Mouse (Mus musculus) liver, embryonic 11.5 days (tissue): ENCODE results near the gene Elp5. TPM values are rescaled to one million over a fixed set of nuclear protein-coding genes. Genes with fewer than 3 reads are reported as not detected.

Experiments used
- ATAC-seq: fragments of 200-750 bp; cut with Nextera tagmentation; replicated peaks from 2 replicates; pipeline ENCODE4 v1.8.0; 2017; ENCODE audit warnings: moderate number of reproducible peaks, mild to moderate bottlenecking, moderate TSS enrichment, moderate library complexity; ENCODE audit not compliant: low FRiP score
- DNase-seq: peaks from one replicate; pipeline ENCODE4 v3.0.0-alpha.2; 2017; ENCODE audit warnings: low spot score
- H3K27ac ChIP-seq: fragments of 300-500 bp; sonication (generic); 2 replicates; pipeline ENCODE4 v1.5.1; 2014; ENCODE audit warnings: mild to moderate bottlenecking, low read depth, low read length, control low read depth
- H3K27me3 ChIP-seq: fragments of 300-500 bp; sonication (generic); replicated peaks from 2 replicates; pipeline ENCODE4 v1.6.1; 2014; ENCODE audit warnings: low read length, mixed read lengths; ENCODE audit not compliant: control insufficient read depth, insufficient read depth
- H3K36me3 ChIP-seq: fragments of 300-500 bp; sonication (generic); 2 replicates; pipeline ENCODE4 v1.6.1; 2014; ENCODE audit warnings: mild to moderate bottlenecking, low read length, moderate library complexity, mixed read lengths; ENCODE audit not compliant: control insufficient read depth, insufficient read depth
- H3K4me1 ChIP-seq: fragments of 300-500 bp; sonication (generic); replicated peaks from 2 replicates; pipeline ENCODE4 v1.6.1; 2014; ENCODE audit warnings: low read length, mixed read lengths; ENCODE audit not compliant: control insufficient read depth, insufficient read depth
- H3K4me2 ChIP-seq: fragments of 300-500 bp; sonication (generic); 2 replicates; pipeline ENCODE4 v1.6.1; 2014; ENCODE audit warnings: mild to moderate bottlenecking, control low read depth, moderate library complexity
- H3K4me3 ChIP-seq: fragments of 300-500 bp; sonication (generic); 2 replicates; pipeline ENCODE4 v1.5.1; 2014; ENCODE audit warnings: low read depth, low read length, control low read depth
- H3K9ac ChIP-seq: fragments of 300-500 bp; sonication (generic); 2 replicates; pipeline ENCODE4 v1.6.1; 2014; ENCODE audit warnings: low read depth, low read length, control low read depth
- H3K9me3 ChIP-seq: fragments of 300-500 bp; sonication (generic); 2 replicates; pipeline ENCODE4 v1.6.1; 2016; ENCODE audit warnings: low read length, inconsistent platforms, mixed read lengths; ENCODE audit not compliant: control insufficient read depth
- WGBS: fragments of 180-500 bp; shearing (Covaris S2); extraction: QIAGEN DNeasy Blood & Tissue Kit; methylation state at CpG from one replicate; pipeline ENCODE4 v1.1.7; 2014; 5-methylcytosine and 5-hydroxymethylcytosine counted together
- polyA plus RNA-seq: library from polyadenylated mRNA; unstranded; fragments of >200 nt; fragmentation: Nextera tagmentation; extraction: Ambion mirVana; gene quantifications from 2 replicates; pipeline ENCODE4 v1.2.1, GENCODE M21; 2014

Elp5 gene
- polyA plus RNA-seq, 1 experiment from 2014 or later, result 131 TPM

DNA sequence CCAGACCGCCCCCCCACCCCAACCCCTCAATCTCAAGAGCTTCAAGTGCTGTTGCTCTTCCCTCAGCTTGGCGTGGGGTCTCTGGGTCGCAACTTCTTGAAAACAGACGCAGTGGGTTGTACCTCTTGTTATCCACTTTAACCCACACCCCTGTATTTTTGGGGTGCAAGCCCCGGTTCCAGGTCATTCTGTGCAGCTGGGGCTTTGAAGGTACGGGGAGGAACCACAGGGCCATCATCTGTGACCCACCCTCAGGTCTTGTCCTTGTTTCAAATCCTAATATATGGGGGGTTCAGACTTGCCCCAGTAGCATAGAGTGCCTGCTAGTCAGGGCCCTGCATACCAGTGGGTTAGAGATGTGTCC lies 41.8 kb upstream of the Elp5 start:
- Histone ChIP-seq H3K27ac (0 out of 2 replicates have a peak overlapping the region, but pooled peaks have one; percentile 16), H3K27me3 (no peaks in the 10 kb centered on the region; the same call in 1 of the 2 replicates), H3K9ac (no peak overlapping the region), H3K36me3 (no peaks in the 10 kb centered on the region), H3K4me1 (peaks cover 59% of the 10 kb centered on the region), H3K4me3 (peak overlapping the region; percentile 40), H3K9me3 (no peaks in the 10 kb centered on the region), H3K4me2 (peak overlapping the region; percentile 57)
- WGBS, result 17% methylated on average over 6 of the region's 6 CpGs
- DNase-seq (no peak), ATAC-seq (no peak)

DNA sequence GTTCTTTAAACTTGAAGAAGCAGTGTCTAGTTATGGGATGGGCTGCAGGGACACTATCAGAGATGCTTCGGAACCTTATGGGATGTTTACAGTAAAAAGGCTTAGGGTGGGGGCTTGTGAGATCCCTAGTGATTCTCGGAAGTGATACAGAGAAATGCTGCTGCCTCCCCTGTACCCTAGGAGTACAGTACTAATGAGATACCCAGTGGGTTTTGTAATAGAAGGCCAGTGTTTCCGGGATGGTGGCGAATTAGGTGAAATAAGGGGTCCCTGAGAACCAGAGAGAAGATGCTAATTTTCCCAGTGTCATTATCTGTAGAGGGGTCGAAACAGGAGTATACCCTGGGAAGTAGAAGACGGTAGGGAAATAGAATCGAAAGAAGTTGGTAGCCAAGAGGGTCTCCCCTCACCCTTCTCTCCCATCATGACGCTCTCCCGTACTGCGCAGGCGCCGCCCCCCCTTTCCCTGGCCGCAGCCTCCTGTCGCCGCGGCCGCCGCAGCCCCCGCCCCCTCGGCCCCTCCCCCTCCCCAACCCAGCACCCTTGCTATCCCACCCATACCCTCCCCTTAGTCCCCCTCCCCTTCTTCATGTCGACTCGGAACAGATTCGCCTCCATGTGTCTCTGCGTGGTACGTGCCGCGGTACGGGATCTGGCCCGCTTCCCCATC lies 41.3 kb upstream of the Elp5 start:
- H3K27ac ChIP-seq, result no peak overlapping the region
- H3K9me3 ChIP-seq, result no peaks in the 10 kb centered on the region
- WGBS, result 5% methylated on average over 27 of the region's 29 CpGs
- ATAC-seq, result no peak
- H3K4me1 ChIP-seq, result peaks cover 59% of the 10 kb centered on the region
- H3K36me3 ChIP-seq, result no peaks in the 10 kb centered on the region
- DNase-seq, result no peak
- H3K27me3 ChIP-seq, result no peaks in the 10 kb centered on the region; the same call in 1 of the 2 replicates
- H3K4me3 ChIP-seq, result peak overlapping the region; percentile 40
- peak overlapping the region; percentile 1; the same call in 1 of the 2 replicates for H3K9ac ChIP-seq
- peak overlapping the region; percentile 57 for H3K4me2 ChIP-seq

- Histone ChIP-seq H3K9ac (peak overlapping the region; percentile 46), H3K9me3 (no peaks in the 10 kb centered on the region), H3K4me2 (peak overlapping the region; percentile 81), H3K27ac (peak overlapping the region; percentile 67), H3K4me1 (peaks cover 54% of the 10 kb centered on the region), H3K27me3 (no peaks in the 10 kb centered on the region; the same call in 1 of the 2 replicates), H3K4me3 (peak overlapping the region; percentile 66), H3K36me3 (no peaks in the 10 kb centered on the region)
- peak; percentile 86 for ATAC-seq
- DNase-seq, result peak; percentile 99
- 3% methylated on average over 40 of the region's 40 CpGs for WGBS
These were observed 39.2 kb upstream of the Elp5 start for GRCm38 (mm10) chr11:70021264-70022132.

- H3K9me3 ChIP-seq, result no peaks in the 10 kb centered on the region
- ATAC-seq (peak; percentile 85), DNase-seq (no peak)
- under 1% methylated on average over 8 of the region's 8 CpGs for WGBS
- H3K4me3 ChIP-seq, result peak overlapping the region; percentile 66
- H3K36me3 ChIP-seq, result no peaks in the 10 kb centered on the region
- H3K4me2 ChIP-seq, result peak overlapping the region; percentile 81
- H3K9ac ChIP-seq, result peak overlapping the region; percentile 46
- H3K27me3 ChIP-seq, result no peaks in the 10 kb centered on the region; the same call in 1 of the 2 replicates
- H3K27ac ChIP-seq, result peak overlapping the region; percentile 67
- peaks cover 47% of the 10 kb centered on the region for H3K4me1 ChIP-seq
These were observed 38.5 kb upstream of the Elp5 start for GRCm38 (mm10) chr11:70020731-70021263.

DNA sequence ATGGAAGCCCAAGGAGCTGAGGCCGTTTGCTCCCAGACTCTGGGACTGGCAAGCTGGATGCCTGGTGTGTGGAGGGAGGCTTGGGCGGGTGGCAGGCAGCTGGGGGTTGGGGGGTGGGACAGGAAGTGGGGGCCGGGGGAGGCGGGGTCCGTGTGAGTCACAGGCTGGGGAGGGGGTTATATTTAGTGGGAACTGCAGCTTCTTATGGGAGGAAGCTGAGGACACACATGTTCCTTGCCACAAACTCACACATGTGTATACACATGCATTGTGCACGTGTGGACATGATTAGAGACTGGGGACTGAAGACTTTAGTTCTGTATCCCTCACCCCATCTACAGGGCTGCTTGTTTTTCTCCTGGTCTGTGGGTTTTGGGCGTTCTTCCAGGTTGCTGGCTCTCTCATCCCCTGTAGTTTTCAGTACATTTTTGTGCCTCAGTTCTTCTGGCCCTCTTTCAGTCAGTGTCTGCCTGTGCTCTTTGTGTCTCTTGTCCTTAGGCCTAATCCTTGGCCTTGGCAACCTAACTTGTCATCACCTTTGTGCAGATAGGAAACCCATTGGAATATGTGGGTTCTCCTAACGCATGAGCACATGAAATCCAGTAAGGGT lies 37.8 kb upstream of the Elp5 start:
- Histone ChIP-seq H3K4me1 (peaks cover 47% of the 10 kb centered on the region), H3K4me3 (peak overlapping the region; percentile 67), H3K27ac (peak overlapping the region; percentile 74), H3K27me3 (no peaks in the 10 kb centered on the region; the same call in 1 of the 2 replicates), H3K9me3 (no peaks in the 10 kb centered on the region), H3K36me3 (no peaks in the 10 kb centered on the region), H3K4me2 (peak overlapping the region; percentile 81), H3K9ac (peak overlapping the region; percentile 30; the same call in 1 of the 2 replicates)
- 13% methylated on average over 8 of the region's 8 CpGs for WGBS
- no peak for DNase-seq
- no peak for ATAC-seq

- no peak for DNase-seq
- Histone ChIP-seq H3K4me2 (peak overlapping the region; percentile 81), H3K4me1 (peaks cover 50% of the 10 kb centered on the region), H3K4me3 (peak overlapping the region; percentile 67), H3K36me3 (no peaks in the 10 kb centered on the region), H3K9ac (peak overlapping the region; percentile 38; the same call in 1 of the 2 replicates), H3K27ac (peak overlapping the region; percentile 74; the same call in 1 of the 2 replicates), H3K9me3 (no peaks in the 10 kb centered on the region), H3K27me3 (no peaks in the 10 kb centered on the region; the same call in 1 of the 2 replicates)
- ATAC-seq, result no peak
- 28% methylated on average over 2 of the region's 2 CpGs for WGBS
These were observed 37.2 kb upstream of the Elp5 start for GRCm38 (mm10) chr11:70019495-70020021.

GRCm38 (mm10) chr11:70018131-70018990 lies 36.0 kb upstream of the Elp5 start:
- Histone ChIP-seq H3K9ac (peak overlapping the region; percentile 71), H3K4me3 (peak overlapping the region; percentile 67), H3K4me1 (peaks cover 48% of the 10 kb centered on the region), H3K9me3 (no peaks in the 10 kb centered on the region), H3K27me3 (no peaks in the 10 kb centered on the region), H3K4me2 (peak overlapping the region; percentile 81), H3K27ac (peak overlapping the region; percentile 73), H3K36me3 (peaks cover 3% of the 10 kb centered on the region; the same call in 1 of the 2 replicates)
- ATAC-seq (no peak), DNase-seq (no peak)
- WGBS, result 2% methylated on average over 23 of the region's 25 CpGs
